Mouse (Mus musculus) midbrain, embryonic 13.5 days (tissue): ENCODE results near the gene Arid1a. TPM values are rescaled to one million over a fixed set of nuclear protein-coding genes. Genes with fewer than 3 reads are reported as not detected.

Source experiments
- ATAC-seq: fragments of 200-750 bp; cut with Nextera tagmentation; 2 replicates; pipeline ENCODE4 v1.8.0; 2017; ENCODE audit warnings: mild to moderate bottlenecking, moderate TSS enrichment, moderate library complexity
- H3K27ac ChIP-seq: fragments of 300-500 bp; sonication (generic); 2 replicates; pipeline ENCODE4 v1.5.1; 2015; ENCODE audit warnings: inconsistent platforms, mild to moderate bottlenecking, moderate library complexity
- H3K27me3 ChIP-seq: fragments of 300-500 bp; sonication (generic); 2 replicates; pipeline ENCODE4 v1.6.1; 2015; ENCODE audit warnings: mild to moderate bottlenecking, inconsistent platforms
- H3K36me3 ChIP-seq: fragments of 300-500 bp; sonication (generic); 2 replicates; pipeline ENCODE4 v1.6.1; 2015; ENCODE audit warnings: mild to moderate bottlenecking, inconsistent platforms
- H3K4me1 ChIP-seq: fragments of 300-500 bp; sonication (generic); replicated peaks from 2 replicates; pipeline ENCODE4 v1.6.1; 2015; ENCODE audit warnings: inconsistent platforms
- H3K4me2 ChIP-seq: fragments of 300-500 bp; sonication (generic); replicated peaks from 2 replicates; pipeline ENCODE4 v1.6.1; 2015; ENCODE audit warnings: moderate library complexity, mild to moderate bottlenecking, inconsistent platforms
- H3K4me3 ChIP-seq: fragments of 300-500 bp; sonication (generic); replicated peaks from 2 replicates; pipeline ENCODE4 v1.5.1; 2015; ENCODE audit warnings: mild to moderate bottlenecking, inconsistent platforms
- H3K9ac ChIP-seq: fragments of 300-500 bp; sonication (generic); replicated peaks from 2 replicates; pipeline ENCODE4 v1.6.1; 2015; ENCODE audit warnings: mild to moderate bottlenecking, inconsistent platforms
- H3K9me3 ChIP-seq: fragments of 300-500 bp; sonication (generic); 2 replicates; pipeline ENCODE4 v1.6.1; 2016; ENCODE audit warnings: mild to moderate bottlenecking, inconsistent platforms
- whole genome bisulfite sequencing: fragments of 180-500 bp; shearing (Covaris S2); methylation state at CpG from one replicate; pipeline ENCODE4 v1.1.7; 2015; 5-methylcytosine and 5-hydroxymethylcytosine counted together
- polyA plus RNA-seq: library from polyadenylated mRNA; unstranded; fragments of >200 nt; fragmentation: Nextera tagmentation; extraction: Ambion mirVana; gene quantifications from 2 replicates; pipeline ENCODE4 v1.2.1, GENCODE M21; 2015

Gene Arid1a
- polyA plus RNA-seq, result 43.6 and 47.1 TPM in 2 replicates

GRCm38 (mm10) chr4:133756514-133757268 is at the start of gene Arid1a:
Gene Arid1a (minus strand): TSS chr4:133756769.
- peak within 1 kb of the TSS; percentile 99 for H3K4me3 ChIP-seq
- WGBS, result 0% methylated on average over 40 of the region's 40 CpGs
- no peaks in the 10 kb centered on the region for H3K27me3 ChIP-seq
- peak within 1 kb of the TSS; percentile 100 for H3K27ac ChIP-seq
- H3K4me1 ChIP-seq, result peaks cover 20% of the 10 kb centered on the region
- no peaks in the 10 kb centered on the region for H3K9me3 ChIP-seq
- peak; percentile 58 for ATAC-seq
- H3K9ac ChIP-seq, result peak within 1 kb of the TSS; percentile 100
- peak within 1 kb of the TSS; percentile 97 for H3K4me2 ChIP-seq
- H3K36me3 ChIP-seq, result no peaks in the 10 kb centered on the region

GRCm38 (mm10) chr4:133804401-133805263 is 48.1 kb upstream of the Arid1a start:
- Histone ChIP-seq H3K9ac (no peak overlapping the region), H3K27ac (no peak overlapping the region), H3K4me2 (no peak overlapping the region), H3K4me3 (no peak overlapping the region), H3K9me3 (no peaks in the 10 kb centered on the region), H3K36me3 (no peaks in the 10 kb centered on the region), H3K4me1 (no peaks in the 10 kb centered on the region), H3K27me3 (no peaks in the 10 kb centered on the region)
- no peak for ATAC-seq
- WGBS, result 74% methylated on average over 15 of the region's 15 CpGs

- Histone ChIP-seq H3K27ac (no peak overlapping the region), H3K4me1 (no peaks in the 10 kb centered on the region), H3K36me3 (no peaks in the 10 kb centered on the region), H3K27me3 (no peaks in the 10 kb centered on the region), H3K9ac (no peak overlapping the region), H3K4me2 (no peak overlapping the region), H3K9me3 (no peaks in the 10 kb centered on the region), H3K4me3 (no peak overlapping the region)
- WGBS, result 23% methylated on average over 3 of the region's 6 CpGs
- no peak for ATAC-seq
Measured at GRCm38 (mm10) chr4:133800589-133800988, 44.0 kb upstream of the Arid1a start.

GRCm38 (mm10) chr4:133793269-133793668 is 36.7 kb upstream of the Arid1a start:
- Histone ChIP-seq H3K4me2 (no peak overlapping the region), H3K27ac (no peak overlapping the region), H3K9me3 (no peaks in the 10 kb centered on the region), H3K4me3 (no peak overlapping the region), H3K27me3 (no peaks in the 10 kb centered on the region), H3K4me1 (no peaks in the 10 kb centered on the region), H3K9ac (no peak overlapping the region), H3K36me3 (no peaks in the 10 kb centered on the region)
- ATAC-seq, result no peak
- WGBS, result 87% methylated on average over 3 of the region's 3 CpGs

GRCm38 (mm10) chr4:133774570-133775554 is 18.3 kb upstream of the Arid1a start:
- H3K4me2 ChIP-seq, result no peak overlapping the region
- H3K27me3 ChIP-seq, result no peaks in the 10 kb centered on the region
- H3K9me3 ChIP-seq, result no peaks in the 10 kb centered on the region
- H3K4me3 ChIP-seq, result no peak overlapping the region
- no peak for ATAC-seq
- H3K36me3 ChIP-seq, result no peaks in the 10 kb centered on the region
- no peaks in the 10 kb centered on the region for H3K4me1 ChIP-seq
- WGBS, result 87% methylated on average over 21 of the region's 21 CpGs
- H3K9ac ChIP-seq, result no peak overlapping the region
- no peak overlapping the region for H3K27ac ChIP-seq

- Histone ChIP-seq H3K4me2 (no peak overlapping the region), H3K27me3 (no peaks in the 10 kb centered on the region), H3K9ac (no peak overlapping the region), H3K4me3 (no peak overlapping the region), H3K27ac (no peak overlapping the region), H3K9me3 (no peaks in the 10 kb centered on the region), H3K36me3 (no peaks in the 10 kb centered on the region), H3K4me1 (no peaks in the 10 kb centered on the region)
- WGBS, result 82% methylated on average over 3 of the region's 3 CpGs
- ATAC-seq, result no peak
Measured at GRCm38 (mm10) chr4:133769157-133769556, 12.6 kb upstream of the Arid1a start.

- Histone ChIP-seq H3K27me3 (no peaks in the 10 kb centered on the region), H3K9ac (no peak overlapping the region), H3K9me3 (no peaks in the 10 kb centered on the region), H3K27ac (no peak overlapping the region), H3K4me3 (no peak overlapping the region), H3K4me2 (no peak overlapping the region), H3K36me3 (no peaks in the 10 kb centered on the region), H3K4me1 (no peaks in the 10 kb centered on the region)
- WGBS, result 69% methylated on average over 6 of the region's 6 CpGs
- ATAC-seq, result no peak
Measured at GRCm38 (mm10) chr4:133763112-133763511, 6.5 kb upstream of the Arid1a start.

GRCm38 (mm10) chr4:133759659-133760058 is 3.1 kb upstream of the Arid1a start:
- Histone ChIP-seq H3K36me3 (no peaks in the 10 kb centered on the region), H3K4me1 (peaks cover 18% of the 10 kb centered on the region), H3K9me3 (no peaks in the 10 kb centered on the region), H3K4me2 (no peak overlapping the region), H3K9ac (no peak overlapping the region), H3K4me3 (no peak overlapping the region), H3K27ac (no peak overlapping the region), H3K27me3 (no peaks in the 10 kb centered on the region)
- no peak for ATAC-seq
- WGBS, result 87% methylated on average over 8 of the region's 8 CpGs

- Histone ChIP-seq H3K4me1 (peaks cover 20% of the 10 kb centered on the region), H3K9me3 (no peaks in the 10 kb centered on the region), H3K27ac (peak overlapping the region; percentile 100), H3K4me3 (peak overlapping the region; percentile 99), H3K36me3 (no peaks in the 10 kb centered on the region), H3K9ac (peak overlapping the region; percentile 74), H3K27me3 (no peaks in the 10 kb centered on the region), H3K4me2 (peak overlapping the region; percentile 97)
- ATAC-seq, result peak; percentile 14
- WGBS, result under 1% methylated on average over 38 of the region's 38 CpGs
Measured at GRCm38 (mm10) chr4:133757269-133757835, 783 bp upstream of the Arid1a start.

- Histone ChIP-seq H3K9me3 (no peaks in the 10 kb centered on the region), H3K27me3 (no peaks in the 10 kb centered on the region), H3K27ac (peak overlapping the region; percentile 100), H3K4me3 (peak overlapping the region; percentile 99), H3K9ac (peak overlapping the region; percentile 74), H3K4me2 (peak overlapping the region; percentile 97), H3K36me3 (no peaks in the 10 kb centered on the region), H3K4me1 (peaks cover 21% of the 10 kb centered on the region)
- ATAC-seq, result no peak
- 3% methylated on average over 11 of the region's 11 CpGs for WGBS
Measured at GRCm38 (mm10) chr4:133755861-133756371, 653 bp downstream of the Arid1a start.
